Mouse (Mus musculus) stomach, embryonic 15.5 days (tissue): Measurements from ENCODE around the gene Sc5d. TPM values are rescaled to one million over a fixed set of nuclear protein-coding genes. Genes with fewer than 3 reads are reported as not detected.

Experiments used
- ATAC-seq: fragments of 200-750 bp; cut with Nextera tagmentation; 2 replicates; pipeline ENCODE4 v1.8.0; 2017; ENCODE audit warnings: low read depth, moderate number of reproducible peaks, moderate TSS enrichment; ENCODE audit not compliant: insufficient read depth, low FRiP score
- H3K27ac ChIP-seq: fragments of 300-500 bp; sonication (generic); 2 replicates; pipeline ENCODE4 v1.5.1; 2015; ENCODE audit warnings: mild to moderate bottlenecking, inconsistent platforms
- H3K27me3 ChIP-seq: fragments of 300-500 bp; sonication (generic); replicated peaks from 2 replicates; pipeline ENCODE4 v1.6.1; 2015; ENCODE audit warnings: inconsistent platforms
- H3K36me3 ChIP-seq: fragments of 300-500 bp; sonication (generic); 2 replicates; pipeline ENCODE4 v1.6.1; 2015; ENCODE audit warnings: inconsistent platforms
- H3K4me1 ChIP-seq: fragments of 300-500 bp; sonication (generic); 2 replicates; pipeline ENCODE4 v1.6.1; 2015; ENCODE audit warnings: inconsistent platforms
- H3K4me2 ChIP-seq: fragments of 300-500 bp; sonication (generic); 2 replicates; pipeline ENCODE4 v1.6.1; 2015; ENCODE audit warnings: mild to moderate bottlenecking, inconsistent platforms
- H3K4me3 ChIP-seq: fragments of 300-500 bp; sonication (generic); replicated peaks from 2 replicates; pipeline ENCODE4 v1.5.1; 2015; ENCODE audit warnings: inconsistent platforms
- H3K9ac ChIP-seq: fragments of 300-500 bp; sonication (generic); 2 replicates; pipeline ENCODE4 v1.6.1; 2015; ENCODE audit warnings: inconsistent platforms
- H3K9me3 ChIP-seq: fragments of 300-500 bp; sonication (generic); 2 replicates; pipeline ENCODE4 v1.6.1; 2016; ENCODE audit warnings: inconsistent platforms
- WGBS: fragments of 180-500 bp; shearing (Covaris S2); methylation state at CpG from one replicate; pipeline ENCODE4 v1.1.7; 2015; 5-methylcytosine and 5-hydroxymethylcytosine counted together
- polyA plus RNA-seq: library from polyadenylated mRNA; unstranded; fragments of >200 nt; fragmentation: Nextera tagmentation; extraction: Ambion mirVana; gene quantifications from 2 replicates; pipeline ENCODE4 v1.2.1, GENCODE M21; 2015

Sc5d gene
- polyA plus RNA-seq = 64.8 and 72.1 TPM in 2 replicates

GRCm38 (mm10) chr9:42264145-42264544 is at the start of gene Sc5d:
Gene Sc5d, minus strand, starts transcription at chr9:42264256.
- peak within 1 kb of the TSS; percentile 81 for H3K4me2 ChIP-seq
- under 1% methylated on average over 49 of the region's 49 CpGs for WGBS
- peak within 1 kb of the TSS; percentile 82 for H3K4me3 ChIP-seq
- no peaks in the 10 kb centered on the region; the same call in 1 of the 2 replicates for H3K36me3 ChIP-seq
- H3K4me1 ChIP-seq = 0 out of 2 replicates have a peak, but pooled peaks cover 3% of the 10 kb centered on the region
- H3K27me3 ChIP-seq = no peaks in the 10 kb centered on the region
- ATAC-seq = peak; percentile 99
- no peaks in the 10 kb centered on the region for H3K9me3 ChIP-seq
- peak within 1 kb of the TSS; percentile 79 for H3K27ac ChIP-seq
- peak within 1 kb of the TSS; percentile 76 for H3K9ac ChIP-seq

- Histone ChIP-seq H3K9ac (no peak overlapping the region), H3K4me3 (no peak overlapping the region), H3K27ac (no peak overlapping the region), H3K4me2 (no peak overlapping the region), H3K36me3 (no peaks in the 10 kb centered on the region), H3K27me3 (no peaks in the 10 kb centered on the region), H3K9me3 (no peaks in the 10 kb centered on the region), H3K4me1 (no peaks in the 10 kb centered on the region)
- 85% methylated on average over 3 of the region's 3 CpGs for WGBS
- no peak for ATAC-seq
These were observed 47.3 kb upstream of the Sc5d start for GRCm38 (mm10) chr9:42311311-42311710.

GRCm38 (mm10) chr9:42303894-42304293 is 39.8 kb upstream of the Sc5d start:
- 80% methylated on average over 4 of the region's 4 CpGs for WGBS
- H3K4me1 ChIP-seq = no peaks in the 10 kb centered on the region
- no peaks in the 10 kb centered on the region for H3K27me3 ChIP-seq
- no peak overlapping the region for H3K27ac ChIP-seq
- H3K4me2 ChIP-seq = no peak overlapping the region
- H3K9ac ChIP-seq = no peak overlapping the region
- no peaks in the 10 kb centered on the region for H3K9me3 ChIP-seq
- no peak overlapping the region for H3K4me3 ChIP-seq
- no peaks in the 10 kb centered on the region for H3K36me3 ChIP-seq
- no peak for ATAC-seq

- Histone ChIP-seq H3K9me3 (no peaks in the 10 kb centered on the region), H3K4me2 (no peak overlapping the region), H3K4me1 (no peaks in the 10 kb centered on the region), H3K4me3 (no peak overlapping the region), H3K36me3 (no peaks in the 10 kb centered on the region), H3K27ac (no peak overlapping the region), H3K9ac (no peak overlapping the region), H3K27me3 (no peaks in the 10 kb centered on the region)
- 85% methylated on average over 6 of the region's 6 CpGs for WGBS
- no peak for ATAC-seq
These were observed 37.1 kb upstream of the Sc5d start for GRCm38 (mm10) chr9:42301082-42301633.

DNA sequence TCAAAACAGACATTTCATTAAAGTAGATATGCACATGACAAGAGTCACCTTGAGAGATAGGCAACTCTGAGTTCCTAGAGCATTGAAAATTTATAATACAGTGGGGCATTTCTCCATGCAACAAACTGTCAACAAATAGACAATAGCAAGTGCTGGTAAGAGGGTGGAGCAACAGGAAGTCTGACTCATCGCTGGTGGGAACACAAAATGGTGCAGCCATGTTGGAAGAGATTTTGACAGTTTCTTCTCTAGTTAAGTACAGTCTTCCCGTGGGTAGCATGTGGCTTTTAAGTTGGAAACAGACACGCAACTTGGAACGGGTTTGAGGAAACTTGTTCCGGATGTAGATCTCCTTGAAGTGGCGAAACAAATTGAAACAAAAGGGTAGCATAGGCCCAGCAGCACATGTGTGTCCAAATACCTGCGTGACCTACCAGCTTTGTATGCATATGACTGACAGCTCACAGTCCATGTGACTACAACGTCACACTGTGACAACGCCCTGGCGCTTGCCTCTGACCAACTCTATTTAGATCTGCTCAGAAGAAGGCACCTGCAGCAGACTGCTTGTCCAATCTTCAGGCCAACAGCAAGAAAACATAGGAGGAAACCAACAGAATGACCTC is 32.4 kb upstream of the Sc5d start:
- no peak overlapping the region for H3K4me2 ChIP-seq
- H3K27ac ChIP-seq = no peak overlapping the region
- WGBS = 91% methylated on average over 10 of the region's 10 CpGs
- no peaks in the 10 kb centered on the region for H3K27me3 ChIP-seq
- no peaks in the 10 kb centered on the region for H3K4me1 ChIP-seq
- no peak overlapping the region for H3K9ac ChIP-seq
- H3K4me3 ChIP-seq = no peak overlapping the region
- H3K36me3 ChIP-seq = no peaks in the 10 kb centered on the region
- ATAC-seq = no peak
- H3K9me3 ChIP-seq = no peaks in the 10 kb centered on the region

- Histone ChIP-seq H3K4me3 (no peak overlapping the region), H3K27me3 (no peaks in the 10 kb centered on the region), H3K4me2 (no peak overlapping the region), H3K36me3 (no peaks in the 10 kb centered on the region), H3K27ac (no peak overlapping the region), H3K9ac (no peak overlapping the region), H3K4me1 (no peaks in the 10 kb centered on the region), H3K9me3 (no peaks in the 10 kb centered on the region)
- WGBS = 79% methylated on average over 2 of the region's 2 CpGs
- no peak for ATAC-seq
These were observed 30.1 kb upstream of the Sc5d start for GRCm38 (mm10) chr9:42294131-42294530.

DNA sequence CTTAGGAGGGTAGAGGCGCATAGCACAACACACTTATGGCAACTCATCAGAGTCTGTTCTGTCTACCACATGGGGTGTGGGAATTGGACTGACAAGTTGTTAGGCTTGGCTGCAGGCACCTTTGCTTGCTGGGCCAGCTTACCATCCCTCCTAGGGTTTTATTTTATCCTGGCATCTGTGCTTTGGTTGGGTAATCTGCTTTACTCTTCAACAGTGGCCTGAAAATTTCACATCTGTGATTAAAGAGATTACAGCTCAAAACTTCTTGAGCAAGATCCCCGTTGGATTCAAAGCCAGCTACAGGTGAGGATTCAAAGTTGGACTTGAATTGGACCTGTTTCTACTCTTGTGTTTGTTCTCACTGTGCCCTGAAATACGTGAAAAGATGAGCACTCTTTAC is 29.5 kb upstream of the Sc5d start:
- no peaks in the 10 kb centered on the region for H3K9me3 ChIP-seq
- no peak overlapping the region for H3K4me2 ChIP-seq
- H3K27me3 ChIP-seq = no peaks in the 10 kb centered on the region
- no peak for ATAC-seq
- no peaks in the 10 kb centered on the region for H3K36me3 ChIP-seq
- H3K9ac ChIP-seq = no peak overlapping the region
- WGBS = 79% methylated on average over 3 of the region's 3 CpGs
- no peak overlapping the region for H3K4me3 ChIP-seq
- no peak overlapping the region for H3K27ac ChIP-seq
- no peaks in the 10 kb centered on the region for H3K4me1 ChIP-seq

GRCm38 (mm10) chr9:42293051-42293450 is 29.0 kb upstream of the Sc5d start:
- Histone ChIP-seq H3K9ac (no peak overlapping the region), H3K4me3 (no peak overlapping the region), H3K4me2 (no peak overlapping the region), H3K4me1 (no peaks in the 10 kb centered on the region), H3K36me3 (no peaks in the 10 kb centered on the region), H3K27ac (no peak overlapping the region), H3K9me3 (no peaks in the 10 kb centered on the region), H3K27me3 (no peaks in the 10 kb centered on the region)
- WGBS = 46% methylated on average over 7 of the region's 7 CpGs
- ATAC-seq = no peak

DNA sequence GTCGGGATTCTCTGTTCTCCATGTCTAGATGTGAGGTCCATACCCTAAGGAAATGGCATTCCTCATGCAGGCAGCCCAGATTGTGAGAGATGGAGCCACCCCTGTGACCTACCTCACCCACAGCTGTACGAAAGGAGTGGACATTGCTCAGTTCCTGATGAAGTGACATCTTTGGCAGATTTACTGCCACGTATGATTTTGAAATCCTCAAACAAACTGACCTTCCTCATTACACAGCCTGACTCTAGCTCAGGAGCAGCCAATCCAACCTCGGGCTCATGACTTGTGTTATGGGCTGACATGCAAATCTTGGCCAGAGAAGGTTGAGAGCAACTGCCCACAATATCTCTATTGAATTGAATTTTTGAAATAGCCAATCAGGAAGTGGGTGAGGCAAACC is 15.6 kb upstream of the Sc5d start:
- Histone ChIP-seq H3K27me3 (no peaks in the 10 kb centered on the region), H3K36me3 (no peaks in the 10 kb centered on the region), H3K4me1 (no peaks in the 10 kb centered on the region), H3K9ac (no peak overlapping the region), H3K4me2 (no peak overlapping the region), H3K27ac (no peak overlapping the region), H3K9me3 (no peaks in the 10 kb centered on the region), H3K4me3 (no peak overlapping the region)
- WGBS = 62% methylated on average over 4 of the region's 4 CpGs
- ATAC-seq = no peak

GRCm38 (mm10) chr9:42278046-42278445 is 14.0 kb upstream of the Sc5d start:
- WGBS = 81% methylated on average over 3 of the region's 3 CpGs
- Histone ChIP-seq H3K9ac (no peak overlapping the region), H3K27ac (no peak overlapping the region), H3K36me3 (no peaks in the 10 kb centered on the region), H3K4me1 (no peaks in the 10 kb centered on the region), H3K4me3 (no peak overlapping the region), H3K27me3 (no peaks in the 10 kb centered on the region), H3K4me2 (no peak overlapping the region), H3K9me3 (no peaks in the 10 kb centered on the region)
- ATAC-seq = no peak

DNA sequence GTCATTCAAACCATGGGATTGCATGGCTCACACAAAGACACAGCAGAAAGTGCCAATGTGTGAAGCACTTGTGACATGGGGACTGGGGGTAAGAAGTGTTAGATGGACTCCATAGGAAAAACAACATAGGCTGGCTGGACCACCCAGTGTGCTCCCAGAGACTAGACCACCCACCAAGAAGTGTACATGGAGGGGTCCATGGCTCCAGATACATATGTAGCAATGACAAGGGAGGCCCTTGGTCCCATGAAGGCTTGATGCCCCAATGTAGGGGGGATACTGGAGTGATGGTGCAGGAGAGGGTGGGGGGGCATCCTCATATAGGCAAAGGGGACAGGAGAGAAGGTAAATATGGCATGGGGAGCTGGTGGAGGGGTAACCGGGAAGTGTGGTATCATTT is 13.6 kb upstream of the Sc5d start:
- WGBS = 88% methylated on average over 1 of the region's 1 CpGs
- Histone ChIP-seq H3K36me3 (no peaks in the 10 kb centered on the region), H3K27ac (no peak overlapping the region), H3K4me3 (no peak overlapping the region), H3K4me2 (no peak overlapping the region), H3K9ac (no peak overlapping the region), H3K9me3 (no peaks in the 10 kb centered on the region), H3K27me3 (no peaks in the 10 kb centered on the region), H3K4me1 (no peaks in the 10 kb centered on the region)
- ATAC-seq = no peak

DNA sequence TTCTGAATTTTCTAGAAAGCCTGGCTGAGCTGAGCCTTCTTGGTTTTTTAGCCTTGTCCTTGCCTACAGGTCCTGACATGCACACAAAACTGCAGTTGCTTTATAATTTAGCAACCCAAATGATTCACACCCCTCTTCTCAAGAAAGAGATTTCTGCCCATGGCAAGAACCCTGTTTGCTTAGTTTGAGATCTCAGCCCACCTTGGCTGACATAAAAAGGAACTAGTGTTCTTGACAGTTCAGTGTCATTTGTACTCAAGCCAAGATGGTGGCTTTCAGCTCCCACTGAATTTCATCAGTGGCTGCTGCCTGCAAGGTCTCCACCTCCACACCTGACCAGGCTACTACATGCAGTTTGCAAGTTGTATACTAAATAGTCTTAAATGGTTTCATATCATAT is 13.1 kb upstream of the Sc5d start:
- Histone ChIP-seq H3K27ac (no peak overlapping the region), H3K9ac (no peak overlapping the region), H3K36me3 (no peaks in the 10 kb centered on the region), H3K27me3 (no peaks in the 10 kb centered on the region), H3K9me3 (no peaks in the 10 kb centered on the region), H3K4me3 (no peak overlapping the region), H3K4me1 (no peaks in the 10 kb centered on the region), H3K4me2 (no peak overlapping the region)
- ATAC-seq = no peak

GRCm38 (mm10) chr9:42275761-42276145 is 11.7 kb upstream of the Sc5d start:
- no peak overlapping the region for H3K27ac ChIP-seq
- H3K9me3 ChIP-seq = no peaks in the 10 kb centered on the region
- H3K4me3 ChIP-seq = no peak overlapping the region
- H3K9ac ChIP-seq = no peak overlapping the region
- H3K4me2 ChIP-seq = no peak overlapping the region
- H3K4me1 ChIP-seq = no peaks in the 10 kb centered on the region
- no peak for ATAC-seq
- 59% methylated on average over 11 of the region's 11 CpGs for WGBS
- H3K27me3 ChIP-seq = no peaks in the 10 kb centered on the region
- H3K36me3 ChIP-seq = no peaks in the 10 kb centered on the region
